Mouse (Mus musculus) forebrain, postnatal 0 days (tissue): ENCODE measurements around the gene Mettl26. TPM values are rescaled to one million over a fixed set of nuclear protein-coding genes. Genes with fewer than 3 reads are reported as not detected.

Source experiments
- ATAC-seq: fragments of 200-750 bp; cut with Nextera tagmentation; 2 replicates; pipeline ENCODE4 v1.8.0; 2017; ENCODE audit warnings: mild to moderate bottlenecking, moderate library complexity
- DNase-seq: peaks from one replicate; pipeline ENCODE4 v3.0.0-alpha.2; 2015
- H3K27ac ChIP-seq: fragments of 300-500 bp; sonication (generic); 2 replicates; pipeline ENCODE4 v1.5.1; 2014; ENCODE audit warnings: low read depth, mild to moderate bottlenecking, antibody characterized with exemption, low read length, moderate library complexity, mixed read lengths
- H3K27me3 ChIP-seq: fragments of 300-500 bp; sonication (generic); 2 replicates; pipeline ENCODE4 v1.6.1; 2014; ENCODE audit warnings: mild to moderate bottlenecking, low read length, mixed read lengths; ENCODE audit not compliant: insufficient read depth
- H3K36me3 ChIP-seq: fragments of 300-500 bp; sonication (generic); 2 replicates; pipeline ENCODE4 v1.6.1; 2014; ENCODE audit warnings: mild to moderate bottlenecking, moderate library complexity; ENCODE audit not compliant: insufficient read depth
- H3K4me1 ChIP-seq: fragments of 300-500 bp; sonication (generic); 2 replicates; pipeline ENCODE4 v1.6.1; 2014; ENCODE audit warnings: antibody characterized with exemption; ENCODE audit not compliant: insufficient read depth
- H3K4me2 ChIP-seq: fragments of 300-500 bp; sonication (generic); 2 replicates; pipeline ENCODE4 v1.6.1; 2014; ENCODE audit warnings: low read depth, mild to moderate bottlenecking, moderate library complexity
- H3K4me3 ChIP-seq: fragments of 300-500 bp; sonication (generic); 2 replicates; pipeline ENCODE4 v1.5.1; 2014; ENCODE audit warnings: low read depth, low read length, mixed read lengths
- H3K9ac ChIP-seq: fragments of 300-500 bp; sonication (generic); 2 replicates; pipeline ENCODE4 v1.6.1; 2014; ENCODE audit warnings: mild to moderate bottlenecking
- H3K9me3 ChIP-seq: fragments of 300-500 bp; sonication (generic); 2 replicates; pipeline ENCODE4 v1.6.1; 2016; ENCODE audit warnings: low read length
- CTCF ChIP-seq: sonication (generic); IDR thresholded peaks from 2 replicates; pipeline ENCODE4 v1.5.1; 2016; ENCODE audit warnings: antibody characterized with exemption, control low read depth, low read depth
- WGBS: fragments of 180-500 bp; shearing (Covaris S2); extraction: QIAGEN DNeasy Blood & Tissue Kit; methylation state at CpG from one replicate; pipeline ENCODE4 v1.1.7; 2014; 5-methylcytosine and 5-hydroxymethylcytosine counted together
- polyA plus RNA-seq: library from polyadenylated mRNA; unstranded; fragments of >200 nt; fragmentation: Nextera tagmentation; extraction: Ambion mirVana; gene quantifications from 2 replicates; pipeline ENCODE4 v1.2.1, GENCODE M21; 2015
- total RNA-seq: library from RNA; depleted of rRNA; stranded (reverse); fragments of >200 nt; gene quantifications from 2 replicates; pipeline ENCODE4 v1.2.3, GENCODE M21; 2014

Mettl26 gene
- total and polyA plus RNA-seq, 2 experiments from 2014 or later = 37.0 to 62.2 TPM

DNA sequence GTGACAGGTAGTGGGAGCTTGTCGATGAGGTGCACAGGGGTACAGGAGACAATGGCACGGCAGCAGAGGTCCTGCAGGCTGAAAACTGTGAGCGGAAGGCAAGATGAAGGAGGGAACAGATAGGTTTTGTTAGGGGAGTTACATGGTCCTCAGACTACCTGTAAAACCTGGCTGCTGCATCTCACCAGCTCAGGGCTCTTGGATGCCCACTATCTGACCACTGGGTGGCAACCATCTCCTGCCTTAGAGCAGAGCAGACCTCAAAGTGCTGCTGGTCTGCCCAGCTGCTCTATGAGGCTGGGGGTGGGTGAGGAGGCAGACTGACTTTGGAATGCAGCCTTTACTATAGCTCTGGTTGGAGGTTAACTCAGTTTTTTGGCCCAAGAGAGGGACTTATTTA is 8.9 kb downstream of the Mettl26 start:
- ATAC-seq (no peak), DNase-seq (no peak)
- no peaks in the 10 kb centered on the region for H3K27me3 ChIP-seq
- H3K27ac ChIP-seq = no peak overlapping the region
- no peak overlapping the region for H3K4me2 ChIP-seq
- peaks cover 26% of the 10 kb centered on the region for H3K36me3 ChIP-seq
- TF ChIP-seq CTCF = peak; percentile 35; the same call in 1 of the 2 replicates
- no peak overlapping the region for H3K4me3 ChIP-seq
- H3K9ac ChIP-seq = no peak overlapping the region
- H3K4me1 ChIP-seq = no peaks in the 10 kb centered on the region
- 96% methylated on average over 3 of the region's 3 CpGs for WGBS
- no peaks in the 10 kb centered on the region for H3K9me3 ChIP-seq

DNA sequence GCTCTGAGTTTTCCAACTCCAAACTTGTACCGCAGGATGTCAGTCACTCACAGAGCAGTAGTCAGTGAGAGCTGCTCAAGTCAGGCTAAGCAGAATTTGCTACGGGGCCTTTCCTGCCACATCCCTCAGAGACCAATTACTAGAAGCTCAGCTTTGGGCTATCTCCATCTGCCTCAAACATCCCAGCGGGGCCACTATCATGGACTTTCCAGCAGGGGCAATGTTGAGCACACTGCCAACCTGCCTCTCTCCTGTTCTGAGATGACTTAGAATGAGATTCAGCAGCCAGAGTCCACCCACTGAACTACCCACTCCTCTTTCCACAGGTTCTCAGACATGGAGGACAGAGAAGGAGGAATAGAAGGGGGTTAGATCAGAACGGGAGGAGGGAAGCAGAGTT is 10.8 kb downstream of the Mettl26 start:
- no peaks in the 10 kb centered on the region for H3K27me3 ChIP-seq
- 57% methylated on average over 4 of the region's 4 CpGs for WGBS
- peak; percentile 60 for TF ChIP-seq CTCF
- H3K9me3 ChIP-seq = no peaks in the 10 kb centered on the region
- DNase-seq (no peak), ATAC-seq (no peak)
- H3K27ac ChIP-seq = no peak overlapping the region
- H3K4me3 ChIP-seq = no peak overlapping the region
- H3K9ac ChIP-seq = no peak overlapping the region
- H3K4me1 ChIP-seq = no peaks in the 10 kb centered on the region
- H3K36me3 ChIP-seq = peaks cover 33% of the 10 kb centered on the region
- H3K4me2 ChIP-seq = no peak overlapping the region

DNA sequence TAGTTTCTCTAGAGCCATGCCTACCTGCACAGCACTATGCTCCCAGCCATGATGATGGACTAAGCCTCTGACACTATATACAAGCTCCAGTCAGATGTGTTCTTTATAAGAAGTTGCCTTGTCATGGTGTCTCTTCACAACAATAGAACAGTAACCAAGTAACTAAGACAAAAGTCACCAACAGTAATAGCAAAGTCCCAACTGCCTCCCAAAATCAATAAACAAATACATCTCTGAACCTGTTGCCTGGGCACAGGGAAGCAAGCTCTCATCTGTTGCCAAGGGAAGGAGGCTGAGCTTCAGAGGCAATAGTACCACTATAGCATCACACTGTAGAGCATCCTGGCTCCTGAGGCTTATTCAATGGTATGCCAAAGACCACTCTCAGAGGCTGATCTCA is 11.9 kb downstream of the Mettl26 start:
- DNase-seq (no peak), ATAC-seq (no peak)
- no peak for TF ChIP-seq CTCF
- H3K4me2 ChIP-seq = no peak overlapping the region
- no peaks in the 10 kb centered on the region for H3K27me3 ChIP-seq
- H3K9ac ChIP-seq = no peak overlapping the region
- H3K27ac ChIP-seq = no peak overlapping the region
- H3K4me1 ChIP-seq = no peaks in the 10 kb centered on the region
- H3K9me3 ChIP-seq = no peaks in the 10 kb centered on the region
- H3K4me3 ChIP-seq = no peak overlapping the region
- H3K36me3 ChIP-seq = peaks cover 33% of the 10 kb centered on the region

DNA sequence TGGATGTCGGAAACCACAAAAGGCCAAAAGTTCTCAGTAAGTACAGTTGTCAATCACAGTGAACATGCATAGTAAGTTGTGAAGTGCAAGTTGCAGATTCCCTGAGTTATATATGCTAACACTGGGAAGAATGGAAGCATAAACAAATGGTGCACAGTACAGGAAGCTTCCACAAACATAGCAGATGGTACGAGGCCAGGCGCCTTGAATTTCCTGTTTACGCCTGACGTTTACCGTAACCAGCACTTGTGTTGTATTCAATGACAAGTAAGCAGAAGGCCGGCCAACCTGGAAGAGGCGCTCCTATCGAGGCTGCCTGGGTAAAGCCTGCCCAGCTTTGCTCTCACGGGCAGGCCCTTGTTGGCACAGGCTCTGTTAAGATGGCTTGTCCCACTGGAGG is 12.6 kb downstream of the Mettl26 start:
- WGBS = 79% methylated on average over 10 of the region's 10 CpGs
- H3K4me2 ChIP-seq = no peak overlapping the region
- H3K4me3 ChIP-seq = no peak overlapping the region

DNA sequence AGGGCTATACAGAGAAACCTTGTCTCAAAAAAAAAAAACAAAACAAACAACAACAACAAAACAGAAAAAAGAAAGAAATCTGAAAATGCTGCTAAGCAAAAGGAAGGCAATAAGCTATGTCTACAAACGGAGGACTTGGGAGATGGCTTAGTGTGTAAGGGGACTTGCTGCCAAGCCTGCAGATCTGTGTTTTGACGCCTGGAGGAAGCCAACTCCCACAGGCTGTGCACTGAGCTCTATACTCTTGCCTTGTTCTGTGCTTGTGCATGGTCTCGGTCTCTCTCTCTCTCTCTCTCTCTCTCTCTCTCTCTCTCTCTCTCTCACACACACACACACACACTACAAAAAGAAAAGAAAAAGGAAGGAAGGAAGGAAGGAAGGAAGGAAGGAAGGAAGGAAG is 14.0 kb downstream of the Mettl26 start:
- no peak overlapping the region for H3K4me2 ChIP-seq
- no peaks in the 10 kb centered on the region for H3K4me1 ChIP-seq
- no peak for TF ChIP-seq CTCF
- DNase-seq (peak; percentile 46), ATAC-seq (peak; percentile 51; the same call in 1 of the 2 replicates)
- no peak overlapping the region for H3K9ac ChIP-seq
- no peaks in the 10 kb centered on the region for H3K9me3 ChIP-seq
- H3K4me3 ChIP-seq = no peak overlapping the region
- WGBS = 77% methylated on average over 3 of the region's 3 CpGs
- no peak overlapping the region for H3K27ac ChIP-seq
- peaks cover 19% of the 10 kb centered on the region for H3K36me3 ChIP-seq
- no peaks in the 10 kb centered on the region for H3K27me3 ChIP-seq

More for the DNA sequence above, 12.6 kb downstream of the Mettl26 start:
- H3K27ac ChIP-seq = no peak overlapping the region
- TF ChIP-seq CTCF = no peak
- no peaks in the 10 kb centered on the region for H3K27me3 ChIP-seq
- no peaks in the 10 kb centered on the region for H3K9me3 ChIP-seq
- H3K36me3 ChIP-seq = peaks cover 32% of the 10 kb centered on the region
- no peak for ATAC-seq
- no peak for DNase-seq
- H3K4me1 ChIP-seq = no peaks in the 10 kb centered on the region
- no peak overlapping the region for H3K9ac ChIP-seq

DNA sequence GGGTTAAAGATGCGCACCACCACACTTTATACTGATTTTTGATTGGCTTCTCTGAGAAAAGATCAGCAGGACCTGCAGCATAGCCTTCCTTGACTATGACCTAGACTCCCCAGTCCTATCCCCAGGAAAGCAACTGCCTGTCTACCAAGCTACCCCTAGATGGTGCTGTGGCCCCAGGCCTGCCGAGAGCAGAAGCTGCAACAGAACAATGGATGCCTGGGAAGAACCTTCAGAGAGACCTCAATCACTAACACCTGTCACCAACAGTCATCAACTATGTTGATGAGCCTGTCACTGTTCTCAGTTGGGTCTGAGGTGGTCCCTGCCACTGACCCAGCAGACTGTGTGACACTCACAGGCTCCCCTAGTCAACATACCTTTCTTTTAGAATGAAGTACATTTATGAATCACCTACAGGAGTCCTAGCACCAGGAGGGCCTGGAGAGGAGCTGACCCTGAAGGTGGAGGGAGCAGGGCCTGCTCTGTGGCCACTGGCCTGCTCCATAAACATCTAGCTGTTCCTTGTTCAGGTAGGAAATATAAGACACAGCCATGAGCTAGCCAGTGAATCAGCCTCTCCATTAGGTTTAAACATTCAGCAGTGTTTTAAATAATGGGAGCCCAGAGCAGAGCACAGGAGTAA is 19.2 kb downstream of the Mettl26 start:
- 0 out of 2 replicates have a peak, but pooled peaks cover 7% of the 10 kb centered on the region for H3K36me3 ChIP-seq
- WGBS = 34% methylated on average over 2 of the region's 2 CpGs
- peak; percentile 94 for ATAC-seq

DNA sequence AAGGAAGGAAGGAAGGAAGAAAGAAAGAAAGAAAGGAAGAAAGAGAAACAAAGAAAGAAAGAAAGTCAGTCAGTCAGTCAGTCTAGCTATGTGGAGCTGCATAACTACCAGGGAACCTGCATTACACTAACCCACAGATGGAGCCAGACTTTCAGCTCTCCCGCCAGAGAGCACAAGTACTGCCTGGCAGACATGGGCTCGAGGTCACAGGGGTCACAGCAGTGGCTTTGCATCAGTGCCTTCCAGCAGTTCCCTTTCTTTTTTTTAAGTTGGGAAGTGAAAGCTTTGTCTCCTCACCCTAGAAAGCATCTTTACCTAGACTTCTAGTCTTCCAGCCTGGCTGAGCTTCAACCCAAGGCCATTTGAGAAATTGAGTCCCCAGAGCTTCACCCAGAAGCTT is 20.5 kb downstream of the Mettl26 start:
- 36% methylated on average over 2 of the region's 2 CpGs for WGBS

More for the DNA sequence above, 19.2 kb downstream of the Mettl26 start:
- Histone ChIP-seq H3K27me3 (no peaks in the 10 kb centered on the region), H3K9me3 (no peaks in the 10 kb centered on the region), H3K4me2 (no peak overlapping the region), H3K4me3 (no peak overlapping the region), H3K4me1 (no peaks in the 10 kb centered on the region), H3K9ac (no peak overlapping the region), H3K27ac (peak overlapping the region; percentile 67; the same call in 1 of the 2 replicates)
- peak; percentile 78 for DNase-seq
- peak; percentile 92 for TF ChIP-seq CTCF

More for the DNA sequence above, 20.5 kb downstream of the Mettl26 start:
- ATAC-seq (no peak), DNase-seq (no peak)
- Histone ChIP-seq H3K4me1 (no peaks in the 10 kb centered on the region), H3K27me3 (no peaks in the 10 kb centered on the region), H3K4me3 (no peak overlapping the region), H3K9me3 (no peaks in the 10 kb centered on the region), H3K27ac (no peak overlapping the region), H3K4me2 (no peak overlapping the region), H3K9ac (no peak overlapping the region), H3K36me3 (no peaks in the 10 kb centered on the region)
- TF ChIP-seq CTCF = no peak
